Mouse (Mus musculus) kidney, adult 2 months (tissue): ENCODE data around the gene Clint1.

ENCODE experiments used
- CTCF ChIP-seq: fragments of 200-500 bp; conservative IDR thresholded peaks from 2 replicates; pipeline ENCODE4 v1.5.1; 2011; ENCODE audit warnings: low read depth, mild to moderate bottlenecking, control low read depth, low read length, moderate library complexity, mixed read lengths; ENCODE audit not compliant: insufficient read depth, insufficient read length
- POLR2A ChIP-seq: fragments of 200-500 bp; IDR thresholded peaks from one replicate; pipeline ENCODE4 v1.6.1; 2011; ENCODE audit warnings: low read depth, low read length, control low read depth

DNA sequence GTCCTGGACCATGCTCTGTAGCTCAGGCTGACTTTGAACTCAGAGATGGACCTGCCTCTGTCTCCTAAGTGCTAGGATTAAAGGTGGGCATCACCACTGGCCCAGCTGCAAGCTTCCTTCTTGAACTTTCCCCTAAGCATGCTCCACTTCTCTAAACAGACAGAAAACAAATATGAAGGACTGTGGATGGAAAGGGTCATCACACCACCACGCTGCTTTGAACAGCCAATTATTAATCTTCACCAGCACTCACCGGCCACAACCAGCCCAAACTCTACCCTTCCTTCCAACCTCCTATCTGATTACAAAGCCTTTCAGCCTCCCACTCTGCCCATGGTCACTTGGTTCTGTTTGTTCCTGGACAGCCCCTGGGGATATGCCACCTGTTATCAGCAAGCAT lies 45.6 kb upstream of the Clint1 start:
- TF ChIP-seq CTCF (no peak), POLR2A (no peak)
